Mouse (Mus musculus): ENCODE measurements around the gene Draxin.
A peak's percentile ranks its signal among the peaks of the same experiment; 100 is the strongest.

Gene Draxin

GRCm38 (mm10) chr4:148083176-148083899 is 47.2 kb downstream of the Draxin start:
- no peak for DNase-seq (ENCODE audit: low spot score)

DNA sequence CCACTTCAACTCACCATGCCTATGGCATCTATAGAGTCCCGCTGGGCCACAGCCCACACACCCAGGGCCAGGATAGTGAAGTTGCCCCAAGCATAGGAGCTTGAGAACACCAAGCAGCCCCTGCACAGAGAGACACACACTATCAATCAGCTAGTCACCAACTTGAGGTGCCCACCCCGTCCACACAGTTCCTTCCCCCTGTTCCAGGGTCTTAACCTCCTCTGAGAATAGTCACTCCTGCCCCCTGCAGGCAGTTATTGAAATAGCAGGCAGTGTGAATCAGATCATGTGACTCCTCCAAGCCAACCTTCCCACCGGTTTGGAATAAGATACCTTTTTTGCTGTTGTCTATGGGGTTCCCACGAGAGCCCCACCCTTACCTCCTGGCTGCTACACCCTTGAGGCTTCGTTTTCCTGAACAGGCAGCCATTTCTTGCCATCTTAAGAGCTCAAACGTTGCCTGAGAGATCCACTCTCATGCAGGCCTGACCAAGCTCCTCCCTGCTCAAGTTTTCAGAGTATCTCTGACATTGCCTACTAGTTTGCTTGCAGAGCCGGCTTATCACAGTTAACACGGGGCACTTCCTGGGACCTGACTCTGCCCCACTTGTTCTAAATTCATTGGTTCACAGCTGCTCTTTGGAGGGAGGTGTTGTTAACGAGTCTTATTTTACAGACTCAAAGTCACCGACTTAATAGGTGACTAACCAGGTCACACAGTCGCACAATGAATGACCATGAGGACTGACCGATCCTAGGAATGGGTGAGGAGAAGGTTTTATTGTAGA is 48.0 kb downstream of the Draxin start:
- no peak for DNase-seq (ENCODE audit: low spot score)

GRCm38 (mm10) chr4:148081201-148081600 is 49.3 kb downstream of the Draxin start:
- DNase-seq (ENCODE audit: low spot score): no peak

- DNase-seq (ENCODE audit: low spot score): no peak
Observed at GRCm38 (mm10) chr4:148080597-148080973, 49.9 kb downstream of the Draxin start.

GRCm38 (mm10) chr4:148079944-148080596 is 50.4 kb downstream of the Draxin start:
- DNase-seq (ENCODE audit: low spot score): no peak

DNA sequence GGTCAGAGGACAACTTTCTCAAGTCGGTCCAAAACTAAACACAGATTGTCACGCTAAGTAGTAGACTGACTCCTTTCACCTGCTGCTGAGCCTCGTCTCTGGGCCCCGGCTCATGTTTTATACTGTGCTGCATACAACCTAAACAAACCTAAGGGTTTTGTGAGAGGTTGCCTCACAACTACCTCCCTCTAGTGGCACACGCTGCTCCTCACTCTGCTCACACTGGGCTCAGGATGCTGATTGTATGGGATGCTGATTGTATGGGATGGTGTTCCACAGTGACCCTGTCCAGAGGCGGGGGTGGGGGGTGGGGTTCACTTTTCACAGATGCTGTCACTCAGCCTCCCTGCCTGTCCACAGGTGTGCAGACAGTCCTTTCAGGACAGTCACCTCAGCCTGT is 51.3 kb downstream of the Draxin start:
- DNase-seq (ENCODE audit: low spot score): no peak

- no peak for DNase-seq (ENCODE audit: low spot score)
Observed at GRCm38 (mm10) chr4:148075881-148076280, 54.6 kb downstream of the Draxin start.

DNA sequence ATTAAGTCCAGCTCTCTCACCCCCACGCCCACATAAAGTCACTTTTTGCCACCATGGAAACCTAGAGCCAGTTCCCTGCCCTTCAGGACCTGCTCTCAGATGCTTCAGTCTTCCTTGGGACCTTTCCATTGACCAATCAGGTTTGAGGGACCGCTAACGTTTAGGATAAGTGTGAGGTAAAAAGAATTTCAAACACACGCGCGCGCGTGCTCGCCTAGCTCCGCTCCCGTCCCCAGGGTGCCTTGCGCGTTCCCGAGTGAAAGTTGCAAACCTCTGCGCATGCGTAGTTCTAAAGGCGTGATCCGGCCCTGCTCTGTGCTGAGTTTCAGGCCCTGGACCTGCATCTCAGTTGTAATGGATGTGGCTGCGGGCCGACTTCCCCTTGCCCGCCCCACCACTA is 55.2 kb downstream of the Draxin start:
- peak; percentile 35 for DNase-seq (ENCODE audit: low spot score)

- no peak for DNase-seq (ENCODE audit: low spot score)
Observed at GRCm38 (mm10) chr4:148074521-148075189, 55.8 kb downstream of the Draxin start.

DNA sequence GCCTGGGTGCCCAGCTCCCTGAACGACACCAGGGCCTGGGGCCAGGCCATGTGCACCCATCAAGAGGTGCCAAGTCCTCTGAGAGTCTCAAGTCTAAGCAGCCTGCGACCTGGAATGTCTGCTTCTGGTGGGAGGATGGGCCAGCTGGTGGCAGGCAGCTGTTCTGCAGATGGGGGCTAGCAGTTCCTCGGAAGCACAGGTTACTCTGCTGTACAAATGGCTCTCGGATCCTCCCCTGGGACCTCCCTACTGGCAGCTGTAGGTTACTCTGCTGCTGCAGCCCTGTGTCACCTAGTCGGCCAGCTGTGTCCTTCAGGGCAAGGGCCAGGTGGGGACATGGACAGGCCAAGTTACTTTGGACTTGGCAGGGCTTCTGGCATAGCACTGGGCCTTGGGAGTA is 59.0 kb downstream of the Draxin start:
- DNase-seq (ENCODE audit: low spot score): no peak

DNA sequence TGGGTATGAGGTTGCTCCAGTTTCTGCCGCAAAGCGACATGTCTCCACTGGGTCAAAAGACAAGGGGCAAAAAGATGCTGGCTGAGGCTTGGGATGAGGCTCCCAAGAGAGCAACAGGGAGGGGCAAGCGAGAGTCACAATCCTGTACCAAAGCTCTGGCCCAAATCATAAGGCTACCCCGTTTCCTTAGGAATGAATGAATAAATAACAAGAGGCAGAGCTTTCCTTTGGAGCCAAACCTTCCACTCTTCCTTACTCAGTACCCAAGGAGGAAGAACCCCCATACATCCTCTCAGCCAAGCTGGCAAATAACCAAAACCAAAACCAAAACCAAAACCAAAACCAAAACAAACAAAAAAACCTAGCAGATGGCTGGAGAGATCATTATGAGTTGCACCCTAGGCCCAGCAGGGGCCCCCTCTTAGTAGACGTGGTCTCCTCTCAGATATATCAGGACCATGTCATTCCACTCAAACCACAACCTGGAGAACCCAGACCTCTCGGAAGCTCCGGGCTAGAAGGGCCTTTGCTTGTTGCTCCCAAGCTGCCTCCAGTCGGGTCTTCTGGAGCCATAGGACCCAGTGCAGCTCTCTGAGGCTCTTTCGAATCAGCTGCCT is 60.8 kb downstream of the Draxin start:
- no peak for DNase-seq (ENCODE audit: low spot score)

DNA sequence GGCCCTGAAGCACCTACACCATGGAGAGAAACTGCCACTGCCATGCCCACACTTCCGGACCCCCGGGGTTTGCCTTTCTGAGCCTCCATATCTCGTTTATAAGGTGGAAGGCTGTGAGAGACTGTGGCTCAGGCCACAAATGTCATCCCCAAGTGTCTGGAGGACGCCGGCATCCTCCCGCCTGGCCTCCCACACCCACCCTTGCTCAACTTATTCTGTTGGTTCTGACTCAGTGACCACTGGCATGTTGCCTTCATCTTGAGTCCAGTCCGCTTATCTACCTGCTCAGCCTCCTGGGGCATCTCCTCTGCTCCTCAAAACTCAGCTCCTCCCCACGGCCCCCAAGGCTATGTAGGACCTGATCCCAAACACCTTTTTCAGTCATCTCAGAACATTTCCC is 63.2 kb downstream of the Draxin start:
- no peak for DNase-seq (ENCODE audit: low spot score)

- no peak for DNase-seq (ENCODE audit: low spot score)
Observed at GRCm38 (mm10) chr4:148066401-148066744, 64.1 kb downstream of the Draxin start.

DNA sequence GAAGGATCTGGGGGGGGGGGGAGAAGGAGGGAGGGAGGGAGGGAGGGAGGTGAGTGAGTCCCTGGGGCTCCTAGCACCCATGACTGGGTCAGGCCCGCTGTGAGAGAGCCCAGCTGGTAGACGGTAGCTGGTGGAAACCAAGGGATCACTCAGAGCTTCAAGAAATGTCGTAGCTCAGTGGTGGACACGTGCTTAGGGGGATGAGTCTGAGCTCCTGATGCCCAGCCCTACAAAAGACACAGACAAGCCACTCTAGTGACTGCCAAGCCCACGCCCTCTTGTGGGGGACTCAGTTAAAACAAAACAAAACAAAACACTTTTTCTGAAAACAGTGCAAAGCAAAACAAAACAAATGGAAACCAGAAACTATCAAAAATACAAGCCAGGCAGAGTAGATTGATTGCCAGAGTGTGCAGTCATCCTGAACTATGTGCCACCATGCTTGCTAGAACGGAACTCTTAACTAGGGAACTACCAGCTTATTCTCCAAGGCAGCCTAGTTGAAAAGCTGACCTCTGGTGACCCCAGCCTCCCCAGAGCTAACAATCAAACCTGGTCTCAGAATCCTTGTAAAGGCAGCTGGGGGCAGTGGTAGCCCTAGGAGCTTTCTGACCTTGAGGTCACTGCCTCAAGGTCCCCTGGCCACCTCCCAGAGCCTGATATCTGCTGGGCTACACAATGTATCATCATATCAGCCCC is 64.6 kb downstream of the Draxin start:
- DNase-seq (ENCODE audit: low spot score): no peak

DNA sequence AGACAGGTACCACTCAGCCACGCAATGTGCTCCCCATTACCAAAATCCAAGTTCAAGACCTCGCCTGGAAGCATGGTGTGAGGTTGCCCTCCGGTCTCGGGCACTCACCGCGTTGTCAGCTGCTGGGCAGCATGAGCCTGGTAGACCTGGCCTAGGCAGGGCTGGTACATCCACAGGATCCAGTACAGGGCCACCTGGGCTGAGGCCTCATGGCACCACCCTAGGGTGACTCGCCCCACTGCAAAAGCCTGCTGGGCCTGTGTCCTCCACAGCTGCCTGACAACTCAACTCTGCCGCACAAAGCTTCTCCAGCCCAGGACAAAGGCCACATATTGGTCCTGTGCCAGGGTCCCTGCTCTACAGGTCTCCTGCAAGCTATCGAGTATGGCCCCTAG is 69.4 kb downstream of the Draxin start:
- no peak for DNase-seq (ENCODE audit: low spot score)

DNA sequence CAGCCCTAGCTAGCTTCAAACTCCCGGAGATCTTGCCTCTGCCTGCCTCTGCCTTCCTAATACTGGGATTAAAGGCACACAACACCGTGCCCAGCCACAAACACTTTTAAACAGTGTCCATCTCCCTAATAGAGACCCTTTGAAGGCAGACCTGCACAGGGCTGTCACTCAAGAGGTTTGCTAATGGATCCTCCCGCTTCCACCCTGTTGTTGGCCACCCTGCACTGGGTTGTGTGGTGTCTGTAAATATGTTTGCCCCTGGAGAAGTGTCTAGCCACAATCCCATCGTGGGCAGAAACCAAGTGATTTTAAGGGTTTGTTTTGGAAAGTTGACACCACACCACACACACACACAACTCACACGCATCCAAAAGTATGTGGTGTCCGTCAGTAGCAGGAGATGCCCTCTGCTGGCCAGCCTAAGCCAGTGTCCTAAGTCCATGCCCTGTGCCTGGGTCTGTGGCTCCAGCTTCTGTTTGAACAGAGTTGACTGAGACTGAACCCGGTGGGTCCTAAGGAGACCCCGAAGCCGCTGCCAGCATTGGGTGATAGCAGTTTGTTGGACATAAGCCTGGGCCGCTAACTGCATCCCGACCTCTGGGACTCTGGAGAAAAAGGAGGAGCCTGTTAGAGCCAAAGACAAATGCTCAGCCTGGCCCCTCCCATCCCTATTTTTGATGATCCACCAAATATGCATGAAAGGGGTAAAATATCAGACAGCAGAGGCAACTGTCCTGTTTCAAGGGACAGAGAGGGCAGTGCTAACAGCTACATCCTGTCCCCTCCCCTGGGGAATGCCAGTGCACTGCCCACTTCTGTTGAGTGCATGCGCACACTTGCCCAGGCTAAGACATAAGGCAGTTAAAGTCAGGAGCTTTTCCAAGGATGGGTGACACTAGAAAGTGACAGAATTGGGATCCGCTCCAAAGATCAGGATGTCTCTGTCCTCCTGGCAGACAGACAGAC is 70.1 kb downstream of the Draxin start:
- no peak for DNase-seq (ENCODE audit: low spot score)

DNA sequence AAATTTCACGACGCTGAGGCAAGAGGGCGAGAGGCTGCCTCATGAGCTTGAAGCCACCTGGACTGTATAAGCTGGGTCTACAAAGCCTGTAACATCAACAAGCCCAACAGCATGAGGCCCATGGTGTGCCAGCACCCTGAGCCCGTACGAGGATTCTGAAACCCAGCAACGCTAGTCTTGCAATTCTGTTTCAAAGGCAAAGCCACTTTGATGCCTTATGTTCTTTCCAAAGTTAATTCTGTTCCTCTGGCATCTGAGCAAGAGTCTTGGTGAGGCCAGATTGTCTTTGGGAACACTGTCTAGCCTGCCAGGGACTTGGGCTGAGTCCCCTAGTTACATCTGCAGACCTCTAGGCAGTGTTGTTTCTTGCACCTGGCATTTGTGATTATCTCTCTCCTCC is 71.5 kb downstream of the Draxin start:
- DNase-seq (ENCODE audit: low spot score): no peak

- no peak for DNase-seq (ENCODE audit: low spot score)
Observed at GRCm38 (mm10) chr4:148058218-148058819, 72.2 kb downstream of the Draxin start.

- no peak for DNase-seq (ENCODE audit: low spot score)
Observed at GRCm38 (mm10) chr4:148057661-148058209, 72.8 kb downstream of the Draxin start.

DNA sequence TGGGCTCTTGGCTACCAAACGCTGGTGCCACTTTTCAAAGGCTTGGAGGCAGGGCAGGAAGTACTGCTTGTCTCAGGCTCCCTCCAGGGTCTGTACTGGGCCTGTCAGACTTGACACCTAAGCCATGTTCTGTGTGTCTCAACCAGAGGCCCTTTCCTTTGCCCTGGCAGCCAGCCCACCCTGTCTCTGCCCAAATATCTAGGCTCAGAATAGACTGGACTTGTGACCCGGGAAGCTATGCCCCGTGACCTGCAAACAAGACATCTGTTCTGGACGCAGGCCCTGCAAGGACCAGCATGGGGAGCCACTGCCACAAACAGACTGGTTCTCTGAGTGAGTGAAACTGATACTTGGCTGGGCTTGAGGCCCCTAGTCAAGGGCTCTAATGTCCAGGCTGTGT is 73.7 kb downstream of the Draxin start:
- DNase-seq (ENCODE audit: low spot score): no peak

All from ovary, postnatal 10 days (tissue).